Mouse (Mus musculus): ENCODE data around the gene Tmem184c. TPM values are rescaled to one million over a fixed set of nuclear protein-coding genes. Genes with fewer than 3 reads are reported as not detected.

Tmem184c gene
- total RNA-seq (2014; rRNA removed) = 61.9 and 75.0 TPM in 2 replicates
- polyA plus RNA-seq (2015; fragmentation: Nextera tagmentation; extraction: Ambion mirVana) = 64.0 and 65.1 TPM in 2 replicates

GRCm38 (mm10) chr8:77610374-77610969 lies at the start of gene Tmem184c:
Gene Tmem184c (minus strand): TSS chr8:77610698.
- Histone ChIP-seq H3K4me2 (ENCODE audit: low read depth, low read length, poor library complexity, severe bottlenecking) (peak within 1 kb of the TSS; percentile 68), H3K27me3 (ENCODE audit: insufficient read depth, low read length) (no peaks in the 10 kb centered on the region), H3K36me3 (ENCODE audit: insufficient read depth, low read length) (no peaks in the 10 kb centered on the region; the same call in 1 of the 2 replicates), H3K4me3 (ENCODE audit: low read depth, low read length) (peak within 1 kb of the TSS; percentile 80), H3K27ac (ENCODE audit: low read depth, low read length) (peak within 1 kb of the TSS; percentile 69), H3K4me1 (ENCODE audit: insufficient read depth, low read length) (no peaks in the 10 kb centered on the region), H3K9me3 (ENCODE audit: low read length) (no peaks in the 10 kb centered on the region), H3K9ac (replicated peaks; ENCODE audit: low read length, poor library complexity, severe bottlenecking) (peak within 1 kb of the TSS; percentile 69)
- peak; percentile 97 for DNase-seq (ENCODE audit: low spot score)
- peak; percentile 98 for ATAC-seq (ENCODE audit: low FRiP score)
- no peak for TF ChIP-seq CTCF (IDR thresholded peaks at IDR 0.05)
- under 1% methylated on average over 36 of the region's 36 CpGs for WGBS

DNA sequence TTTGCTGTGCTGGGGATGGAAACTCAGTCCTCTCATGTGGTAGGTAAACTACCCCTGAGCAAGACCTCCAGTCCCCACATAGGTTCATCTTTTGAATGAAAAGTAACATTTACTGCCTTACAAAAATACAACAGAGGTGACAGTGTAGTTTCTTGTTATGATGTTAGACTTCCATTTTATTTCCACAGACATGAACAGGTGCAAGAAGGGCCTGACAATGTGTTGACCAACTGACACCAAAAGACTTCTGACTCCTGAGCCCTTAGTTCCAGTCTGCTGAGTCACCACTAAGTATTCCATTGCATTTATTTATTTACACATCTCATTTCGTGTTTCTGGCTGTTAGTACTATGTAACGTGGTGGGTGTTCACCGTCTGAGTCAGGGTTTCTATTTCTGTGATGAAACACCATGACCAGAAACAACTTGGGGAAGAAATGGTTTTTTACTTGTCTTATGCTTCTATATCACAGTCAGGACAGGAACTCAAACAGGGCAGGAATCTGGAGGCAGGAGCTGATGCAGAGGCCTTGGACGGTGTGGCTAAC lies 49.1 kb upstream of the Tmem184c start:
- no peaks in the 10 kb centered on the region for H3K4me1 ChIP-seq (ENCODE audit: insufficient read depth, low read length)
- ATAC-seq (ENCODE audit: low FRiP score) = no peak
- DNase-seq (ENCODE audit: low spot score) = no peak
- WGBS = 81% methylated on average over 4 of the region's 4 CpGs
- no peaks in the 10 kb centered on the region for H3K27me3 ChIP-seq (ENCODE audit: insufficient read depth, low read length)
- H3K9ac ChIP-seq (replicated peaks; ENCODE audit: low read length, poor library complexity, severe bottlenecking) = no peak overlapping the region
- H3K4me2 ChIP-seq (ENCODE audit: low read depth, low read length, poor library complexity, severe bottlenecking) = no peak overlapping the region
- no peak overlapping the region for H3K4me3 ChIP-seq (ENCODE audit: low read depth, low read length)
- no peaks in the 10 kb centered on the region for H3K36me3 ChIP-seq (ENCODE audit: insufficient read depth, low read length)
- H3K9me3 ChIP-seq (ENCODE audit: low read length) = no peaks in the 10 kb centered on the region
- no peak overlapping the region for H3K27ac ChIP-seq (ENCODE audit: low read depth, low read length)
- TF ChIP-seq CTCF (IDR thresholded peaks at IDR 0.05) = no peak

DNA sequence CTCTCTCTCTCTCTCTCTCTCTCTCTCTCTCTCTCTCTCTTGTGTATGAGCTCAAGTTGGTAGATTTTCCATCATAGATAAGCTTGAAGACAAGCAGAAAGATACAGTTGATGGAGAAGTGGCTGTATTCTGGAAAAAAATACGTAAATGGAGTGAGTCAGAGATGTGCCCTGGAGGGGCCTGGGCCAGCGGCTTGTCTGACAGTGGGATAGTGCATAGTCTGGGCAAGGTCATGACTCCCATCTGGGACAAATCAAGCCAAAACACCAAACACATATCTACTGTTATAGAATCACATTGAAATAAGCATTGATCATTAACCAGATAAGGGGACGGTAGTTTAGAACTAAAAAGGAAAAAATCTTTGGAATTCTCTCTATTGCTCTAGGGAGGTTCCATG lies 47.9 kb upstream of the Tmem184c start:
- H3K9ac ChIP-seq (replicated peaks; ENCODE audit: low read length, poor library complexity, severe bottlenecking) = no peak overlapping the region
- no peak overlapping the region for H3K27ac ChIP-seq (ENCODE audit: low read depth, low read length)
- no peaks in the 10 kb centered on the region for H3K36me3 ChIP-seq (ENCODE audit: insufficient read depth, low read length)
- H3K27me3 ChIP-seq (ENCODE audit: insufficient read depth, low read length) = no peaks in the 10 kb centered on the region
- no peak for DNase-seq (ENCODE audit: low spot score)
- 78% methylated on average over 3 of the region's 3 CpGs for WGBS
- H3K9me3 ChIP-seq (ENCODE audit: low read length) = no peaks in the 10 kb centered on the region
- H3K4me3 ChIP-seq (ENCODE audit: low read depth, low read length) = no peak overlapping the region
- no peak overlapping the region for H3K4me2 ChIP-seq (ENCODE audit: low read depth, low read length, poor library complexity, severe bottlenecking)
- TF ChIP-seq CTCF (IDR thresholded peaks at IDR 0.05) = no peak
- ATAC-seq (ENCODE audit: low FRiP score) = no peak
- no peaks in the 10 kb centered on the region for H3K4me1 ChIP-seq (ENCODE audit: insufficient read depth, low read length)

- Histone ChIP-seq H3K9ac (replicated peaks; ENCODE audit: low read length, poor library complexity, severe bottlenecking) (no peak overlapping the region), H3K4me3 (ENCODE audit: low read depth, low read length) (no peak overlapping the region), H3K9me3 (ENCODE audit: low read length) (no peaks in the 10 kb centered on the region), H3K36me3 (ENCODE audit: insufficient read depth, low read length) (no peaks in the 10 kb centered on the region), H3K4me1 (ENCODE audit: insufficient read depth, low read length) (no peaks in the 10 kb centered on the region), H3K4me2 (ENCODE audit: low read depth, low read length, poor library complexity, severe bottlenecking) (no peak overlapping the region), H3K27me3 (ENCODE audit: insufficient read depth, low read length) (no peaks in the 10 kb centered on the region), H3K27ac (ENCODE audit: low read depth, low read length) (no peak overlapping the region)
- no peak for TF ChIP-seq CTCF (IDR thresholded peaks at IDR 0.05)
- no peak for DNase-seq (ENCODE audit: low spot score)
- 51% methylated on average over 1 of the region's 1 CpGs for WGBS
- ATAC-seq (ENCODE audit: low FRiP score) = no peak
Observed at GRCm38 (mm10) chr8:77650646-77651190, 40.2 kb upstream of the Tmem184c start.

DNA sequence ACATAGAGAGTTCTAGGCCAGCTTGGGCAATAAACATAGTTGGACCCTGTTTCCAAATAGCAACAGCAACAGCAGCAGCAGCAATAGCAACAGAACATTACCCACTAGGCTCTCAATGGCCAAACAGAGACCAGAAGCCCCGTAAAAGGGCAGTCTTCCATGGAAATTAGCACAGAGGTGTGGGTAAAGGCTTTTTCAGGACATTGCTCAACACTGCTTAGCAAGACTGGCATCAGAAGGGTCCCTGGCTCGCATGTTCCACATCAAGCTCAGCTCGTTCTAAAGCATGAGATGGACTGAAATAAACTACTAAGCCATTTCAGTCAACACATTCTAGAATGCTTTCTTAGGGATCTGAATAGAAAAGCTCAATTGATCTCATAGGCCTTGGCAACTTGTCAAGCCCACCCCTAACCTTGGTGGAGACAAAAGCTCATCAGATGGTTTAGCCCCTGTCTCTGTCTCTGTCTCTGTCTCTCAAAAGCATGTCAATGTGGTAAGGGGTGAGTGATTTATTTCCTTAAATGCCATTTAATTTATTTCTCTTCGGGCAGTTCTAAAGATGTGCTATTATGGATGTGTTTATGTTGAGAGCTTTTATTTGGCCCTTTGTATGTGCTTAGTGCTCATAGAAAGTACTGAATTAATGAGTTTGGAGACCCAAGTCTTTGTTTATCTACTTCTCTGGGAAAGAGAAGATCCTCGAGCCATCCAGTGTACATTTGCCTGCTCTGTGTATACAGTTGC lies 29.8 kb upstream of the Tmem184c start:
- 62% methylated on average over 5 of the region's 5 CpGs for WGBS
- ATAC-seq (ENCODE audit: low FRiP score) = no peak
- DNase-seq (ENCODE audit: low spot score) = no peak

DNA sequence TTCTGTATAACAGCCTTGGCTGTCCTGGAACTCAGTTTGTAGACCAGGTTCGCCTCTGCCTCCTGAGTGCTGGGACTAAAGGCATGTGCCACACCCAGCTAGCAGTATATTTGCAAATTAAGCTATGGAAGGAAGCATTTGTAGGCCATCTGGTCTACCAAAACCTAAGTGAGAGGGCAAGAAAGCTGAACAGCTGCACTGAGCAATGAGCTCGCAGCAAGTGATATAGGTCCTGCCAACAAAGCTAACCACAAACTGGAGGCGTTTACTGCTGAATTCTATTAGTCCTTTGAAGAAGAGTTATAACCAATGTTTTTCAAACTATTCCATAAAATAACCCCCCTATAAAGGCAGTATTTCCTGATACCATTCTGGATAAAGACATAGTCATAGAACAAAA lies 27.1 kb upstream of the Tmem184c start:
- no peak overlapping the region for H3K27ac ChIP-seq (ENCODE audit: low read depth, low read length)
- no peak for TF ChIP-seq CTCF (IDR thresholded peaks at IDR 0.05)
- H3K9me3 ChIP-seq (ENCODE audit: low read length) = no peaks in the 10 kb centered on the region
- no peaks in the 10 kb centered on the region for H3K27me3 ChIP-seq (ENCODE audit: insufficient read depth, low read length)
- H3K4me1 ChIP-seq (ENCODE audit: insufficient read depth, low read length) = no peaks in the 10 kb centered on the region
- DNase-seq (ENCODE audit: low spot score) = no peak
- no peaks in the 10 kb centered on the region for H3K36me3 ChIP-seq (ENCODE audit: insufficient read depth, low read length)
- ATAC-seq (ENCODE audit: low FRiP score) = no peak
- H3K4me2 ChIP-seq (ENCODE audit: low read depth, low read length, poor library complexity, severe bottlenecking) = no peak overlapping the region
- no peak overlapping the region for H3K9ac ChIP-seq (replicated peaks; ENCODE audit: low read length, poor library complexity, severe bottlenecking)
- no peak overlapping the region for H3K4me3 ChIP-seq (ENCODE audit: low read depth, low read length)
- WGBS = 87% methylated on average over 3 of the region's 3 CpGs

More for the DNA sequence above, 29.8 kb upstream of the Tmem184c start:
- Histone ChIP-seq H3K27ac (ENCODE audit: low read depth, low read length) (no peak overlapping the region), H3K36me3 (ENCODE audit: insufficient read depth, low read length) (no peaks in the 10 kb centered on the region), H3K4me3 (ENCODE audit: low read depth, low read length) (no peak overlapping the region), H3K27me3 (ENCODE audit: insufficient read depth, low read length) (no peaks in the 10 kb centered on the region), H3K9me3 (ENCODE audit: low read length) (no peaks in the 10 kb centered on the region), H3K4me2 (ENCODE audit: low read depth, low read length, poor library complexity, severe bottlenecking) (no peak overlapping the region), H3K4me1 (ENCODE audit: insufficient read depth, low read length) (no peaks in the 10 kb centered on the region), H3K9ac (replicated peaks; ENCODE audit: low read length, poor library complexity, severe bottlenecking) (no peak overlapping the region)
- no peak for TF ChIP-seq CTCF (IDR thresholded peaks at IDR 0.05)

Measured in midbrain, postnatal 0 days (tissue).